In genomic region chr12:73776401-73776945, GRCm38 (mm10) we compare ENCODE assay signal across 20 mouse cellular contexts.
DNase-seq lines count a peak whose midpoint lies in the region; ATAC-seq and TF ChIP-seq lines count a peak whose summit lies in the region.
"Had no signal": no experiment of that assay in that cellular context is flagged by ENCODE, and none has a peak within 500 bp of the region (broad histone marks: within the 10 kb centered on the region; RNA-seq: fewer than 3 reads in every experiment).

No protein-coding gene starts in this region.

- no peak overlapping the region for H3K9ac ChIP-seq in kidney, embryonic 14.5 days (ENCODE audit: low read depth, low read length)
- H3K9ac ChIP-seq: embryonic facial prominence, embryonic 12.5 days; forebrain, embryonic 15.5 days; heart, embryonic 13.5 days; hindbrain, embryonic 12.5 days; intestine, embryonic 15.5 days had no signal

- no peaks in the 10 kb centered on the region for H3K27me3 ChIP-seq in heart, embryonic 10.5 days (ENCODE audit: insufficient read depth, poor library complexity, severe bottlenecking)
- no peaks in the 10 kb centered on the region for H3K27me3 ChIP-seq in C2C12 (ENCODE audit: control insufficient read depth, insufficient read depth, insufficient read length)
- H3K27me3 ChIP-seq in kidney, embryonic 14.5 days (ENCODE audit: control insufficient read depth, insufficient read depth, low read length), result no peaks in the 10 kb centered on the region
- H3K27me3 ChIP-seq: embryonic facial prominence, embryonic 12.5 days; forebrain, embryonic 15.5 days; heart, embryonic 13.5 days; hindbrain, embryonic 12.5 days; intestine, embryonic 15.5 days; Patski had no signal

- no peaks in the 10 kb centered on the region for H3K9me3 ChIP-seq in heart, embryonic 10.5 days
- H3K9me3 ChIP-seq in kidney, embryonic 14.5 days (ENCODE audit: control insufficient read depth, low read length), result no peaks in the 10 kb centered on the region
- H3K9me3 ChIP-seq: embryonic facial prominence, embryonic 12.5 days; forebrain, embryonic 15.5 days; heart, embryonic 13.5 days; hindbrain, embryonic 12.5 days; intestine, embryonic 15.5 days had no signal

- no peak for DNase-seq in heart, embryonic 10.5 days (ENCODE audit: low spot score)
- no peak for DNase-seq in heart, postnatal 14 days
- peak; percentile 80 for DNase-seq in adrenal gland, adult 8-10 months
- peak; percentile 71 to 84 for DNase-seq in adrenal gland, postnatal 36 days
- DNase-seq: cerebellum, adult 11-12 months; cerebellum, adult 9-10 months; cerebellum, postnatal 25 days; heart, postnatal 4 days; kidney, adult 18-20 months had no signal

- peaks cover 44% of the 10 kb centered on the region for H3K4me1 ChIP-seq in heart, embryonic 10.5 days
- no peaks in the 10 kb centered on the region for H3K4me1 ChIP-seq in kidney, embryonic 14.5 days (ENCODE audit: control insufficient read depth, insufficient read depth, low read length)
- H3K4me1 ChIP-seq: embryonic facial prominence, embryonic 12.5 days; forebrain, embryonic 15.5 days had no signal

- H3K36me3 ChIP-seq in heart, embryonic 10.5 days, result no peaks in the 10 kb centered on the region
- H3K36me3 ChIP-seq in C2C12 (ENCODE audit: control insufficient read depth, insufficient read depth), result no peaks in the 10 kb centered on the region
- no peaks in the 10 kb centered on the region for H3K36me3 ChIP-seq in kidney, embryonic 14.5 days (ENCODE audit: control insufficient read depth, insufficient read depth, low read length)
- H3K36me3 ChIP-seq: embryonic facial prominence, embryonic 12.5 days; forebrain, embryonic 15.5 days; G1E; hindbrain, embryonic 12.5 days; intestine, embryonic 15.5 days had no signal

- TF ChIP-seq CTCF in C2C12 (IDR thresholded peaks at IDR 0.05; ENCODE audit: control insufficient read depth, insufficient read depth, insufficient read length), result no peak

- intact Hi-C loops in heart, postnatal 14 days (cut with DNase I), result loop anchor here (5.0 kb wide), 1 partner anchor 54 kb away; no protein-coding TSS in a partner anchor

- no peak overlapping the region for H3ac ChIP-seq in C2C12 (ENCODE audit: control insufficient read depth, insufficient read length, low read depth)

- ATAC-seq in kidney, embryonic 14.5 days (ENCODE audit: low FRiP score, low TSS enrichment), result no peak
- ATAC-seq in megakaryocyte, adult 5-6 weeks (ENCODE audit: poor library complexity, severe bottlenecking), result no peak
- ATAC-seq: activated CD4-positive, CD25-positive, alpha-beta regulatory T cell, adult 4 months; forebrain, embryonic 15.5 days; intestine, embryonic 15.5 days; Patski had no signal

- no peak overlapping the region for H3K4me3 ChIP-seq in heart, embryonic 10.5 days
- no peak overlapping the region for H3K4me3 ChIP-seq in C2C12 (ENCODE audit: insufficient read depth, poor library complexity, severe bottlenecking)
- no peak overlapping the region for H3K4me3 ChIP-seq in kidney, embryonic 14.5 days (ENCODE audit: low read length)
- H3K4me3 ChIP-seq: embryonic facial prominence, embryonic 12.5 days; forebrain, embryonic 15.5 days; heart, embryonic 13.5 days; hindbrain, embryonic 12.5 days; intestine, embryonic 15.5 days had no signal

- H3K4me2 ChIP-seq in kidney, embryonic 14.5 days (replicated peaks; ENCODE audit: low read depth, low read length), result no peak overlapping the region
- H3K4me2 ChIP-seq: embryonic facial prominence, embryonic 12.5 days; forebrain, embryonic 15.5 days; heart, embryonic 13.5 days; hindbrain, embryonic 12.5 days; intestine, embryonic 15.5 days had no signal

- no peaks in the 10 kb centered on the region for H3K79me3 ChIP-seq in C2C12 (ENCODE audit: low read depth)

- 0 out of 2 replicates have a peak overlapping the region, but pooled peaks have one; percentile 56 for H3K27ac ChIP-seq in heart, embryonic 10.5 days
- H3K27ac ChIP-seq in kidney, embryonic 14.5 days (ENCODE audit: low read depth, low read length), result no peak overlapping the region
- H3K27ac ChIP-seq: embryonic facial prominence, embryonic 12.5 days; forebrain, embryonic 15.5 days; hindbrain, embryonic 12.5 days; intestine, embryonic 15.5 days had no signal

- WGBS in heart, embryonic 10.5 days, result 85% methylated on average over 6 of the region's 6 CpGs
- 86% methylated on average over 6 of the region's 6 CpGs for WGBS in kidney, embryonic 14.5 days

- no peaks in the 10 kb centered on the region for H3K79me2 ChIP-seq in C2C12 (ENCODE audit: control insufficient read depth, insufficient read depth)

TF ChIP-seq in C2C12, 6 proteins besides CTCF, POLR2A, EP300 and RAD21:
- TF ChIP-seq USF1 (IDR thresholded peaks at IDR 0.05; ENCODE audit: low read depth) (peak; percentile 10), CEBPB (IDR thresholded peaks at IDR 0.05; ENCODE audit: low read depth) (no peak), MAX (IDR thresholded peaks at IDR 0.05) (peak; percentile 57), FOSL1 (IDR thresholded peaks at IDR 0.05; ENCODE audit: insufficient read depth, low read length, poor library complexity, severe bottlenecking) (no peak), MYOG (IDR thresholded peaks at IDR 0.05; ENCODE audit: control insufficient read depth, extremely low read depth, insufficient read length) (no peak), MYOD1 (IDR thresholded peaks at IDR 0.05; ENCODE audit: control insufficient read depth, insufficient read length, low read depth) (no peak)
TF ChIP-seq in C2C12: peak in this region for 2.

Comparison
In these comparisons a context has a peak if more than half of its experiments do, and no peak if none do; other contexts are left out.
1. DNase-seq: peak in adrenal gland, adult 8-10 months (single experiment) and adrenal gland, postnatal 36 days (2 of 2); none in heart, embryonic 10.5 days (single experiment) and heart, postnatal 14 days (0 of 2).